Mouse (Mus musculus): ENCODE data around the gene Notch2. TPM values are rescaled to one million over a fixed set of nuclear protein-coding genes. Genes with fewer than 3 reads are reported as not detected.

The Notch2 gene
- total RNA-seq, 1 experiment from 2014 or later: 48.9 TPM

DNA sequence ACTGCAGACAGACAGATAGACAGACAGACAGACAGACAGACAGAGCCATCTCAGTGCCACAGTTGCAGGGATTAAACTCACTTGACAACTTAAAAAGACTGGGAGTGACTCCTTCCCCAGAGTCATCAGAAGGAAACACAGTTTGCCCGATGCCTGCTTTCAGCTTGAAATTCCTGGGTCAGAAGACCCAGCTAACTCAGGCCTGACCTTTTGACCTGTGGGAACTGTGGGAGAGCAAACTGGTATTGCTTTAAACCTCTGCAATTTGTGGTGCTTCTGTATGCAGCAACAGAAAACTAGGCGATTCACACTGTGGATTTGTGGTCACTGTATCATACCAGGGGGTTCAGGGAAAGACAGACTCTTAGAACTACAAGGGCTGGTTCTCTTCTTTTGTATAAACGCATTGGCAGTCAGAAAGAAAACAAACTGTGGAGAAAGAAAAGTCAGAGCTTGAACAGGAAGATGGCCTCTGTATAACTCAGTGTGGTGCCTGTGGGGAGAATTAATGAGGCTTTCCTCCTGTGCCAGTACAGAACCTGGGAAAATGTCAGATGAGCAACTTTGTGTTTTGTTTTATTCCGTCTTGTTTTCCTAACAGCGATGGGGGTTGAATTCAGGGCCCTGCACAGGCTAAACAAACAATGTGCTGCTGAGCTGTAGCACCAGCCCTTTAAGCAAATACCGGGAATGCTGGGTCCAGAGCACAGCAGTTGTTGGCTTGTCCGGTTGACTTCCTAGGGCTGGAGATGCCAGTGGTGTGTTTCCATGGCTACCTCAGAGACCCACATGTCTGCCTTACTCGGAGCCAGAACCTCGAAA lies 184.6 kb downstream of the Notch2 start:
- no peak for ATAC-seq (replicated peaks; ENCODE audit: low read depth, poor library complexity, severe bottlenecking)

DNA sequence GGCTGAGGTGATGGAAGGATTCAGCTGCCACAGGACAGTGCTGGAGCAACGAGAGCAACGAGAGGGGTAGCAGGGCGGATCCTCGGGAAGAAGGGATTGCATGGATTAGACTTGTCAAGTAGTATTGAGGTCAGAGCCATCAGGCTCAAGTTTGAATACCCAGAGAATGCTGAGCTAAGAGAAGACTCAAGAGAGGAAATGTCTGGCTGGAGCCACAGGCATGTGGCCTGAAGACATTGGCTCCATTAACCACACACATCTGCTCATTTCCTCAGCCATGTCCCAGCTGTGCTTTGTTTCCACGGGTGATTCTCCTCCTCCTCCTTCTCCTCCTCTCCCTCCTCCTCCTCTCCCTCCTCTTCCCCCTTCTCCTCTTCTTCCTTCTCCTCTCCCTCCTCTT lies 186.4 kb downstream of the Notch2 start:
- ATAC-seq (replicated peaks; ENCODE audit: low read depth, poor library complexity, severe bottlenecking): peak; percentile 75

Other genes with a start within 250 kb of the Notch2 start
- gene Pde4dip, start 124.8 kb upstream of the Notch2 start, total RNA-seq (2017): 5.6 and 6.1 TPM in 2 replicates
- gene Sec22b, start 112.3 kb upstream of the Notch2 start, total RNA-seq (2017): 40.5 and 56.4 TPM in 2 replicates
- 0.23 TPM in 1 of 2 replicates, not detected in the other for gene Adam30, start 147.1 kb downstream of the Notch2 start, total RNA-seq (2017)
- gene Reg4, start 208.6 kb downstream of the Notch2 start, total RNA-seq (2017): not detected in 2 replicates

Data from common myeloid progenitor, adult 5-6 weeks (primary cell).